Mouse (Mus musculus) left cerebral cortex, postnatal 36 days (tissue): ENCODE data around the gene Cmtm2b. TPM values are rescaled to one million over a fixed set of nuclear protein-coding genes. Genes with fewer than 3 reads are reported as not detected.

Experiments
- DNase-seq, 2 experiments: peaks; one replicate each; pipeline ENCODE4 v3.0.0; 2021 to 2022; ENCODE audit warnings: low spot score in 2 of 2, mixed read lengths in 1 of 2
- intact Hi-C: fragments of 180-260 bp; cut with DNase I; formaldehyde crosslinking; loops from one replicate; pipeline ENCODE4 v1.15.1; 2025
- total RNA-seq, 2 experiments: library from RNA; stranded (reverse); gene quantifications; 2 replicates each; pipeline ENCODE4 v1.2.3; 2021

Gene Cmtm2b
- total RNA-seq, 2 experiments from 2014 or later = not detected

GRCm38 (mm10) chr8:104340233-104341105 lies 18.4 kb downstream of the Cmtm2b start:
- intact Hi-C loops = loop anchor here (5.0 to 10.0 kb wide), 5 partner anchors 62 to 232 kb away; partner anchors contain the start of gene Cklf
- DNase-seq = peak; percentile 59 to 69

- DNase-seq = peak in 1 of 2 experiments; percentile 25
- intact Hi-C loops = loop anchor here (5.0 to 10.0 kb wide), 5 partner anchors 61 to 231 kb away; partner anchors contain the start of gene Cklf
These were observed 19.1 kb downstream of the Cmtm2b start for GRCm38 (mm10) chr8:104341106-104341561.

GRCm38 (mm10) chr8:104341678-104342077 lies 19.6 kb downstream of the Cmtm2b start:
- DNase-seq = no peak
- intact Hi-C loops = loop anchor here (2.0 to 10.0 kb wide), 6 partner anchors 61 to 231 kb away; partner anchors contain the start of gene Cklf

- intact Hi-C loops = loop anchor here (2.0 to 10.0 kb wide), 6 partner anchors 60 to 230 kb away; partner anchors contain the start of gene Cklf
- DNase-seq = no peak
These were observed 20.4 kb downstream of the Cmtm2b start for GRCm38 (mm10) chr8:104342426-104342825.

GRCm38 (mm10) chr8:104343957-104344356 lies 21.9 kb downstream of the Cmtm2b start:
- intact Hi-C loops = loop anchor here (2.0 to 10.0 kb wide), 7 partner anchors 58 to 228 kb away; partner anchors contain the start of genes Cklf and Dync1li2
- peak; percentile 82 to 85 for DNase-seq

GRCm38 (mm10) chr8:104344622-104345021 lies 22.6 kb downstream of the Cmtm2b start:
- intact Hi-C loops = loop anchor here (2.0 to 10.0 kb wide), 6 partner anchors 58 to 228 kb away; partner anchors contain the start of genes Cklf and Dync1li2

GRCm38 (mm10) chr8:104346706-104347105 lies 24.7 kb downstream of the Cmtm2b start:
- intact Hi-C loops = loop anchor here (10.0 kb wide), 1 partner anchor 168 kb away; no protein-coding TSS in a partner anchor
- no peak for DNase-seq

More at GRCm38 (mm10) chr8:104344622-104345021, 22.6 kb downstream of the Cmtm2b start:
- no peak for DNase-seq

- no peak for DNase-seq
- intact Hi-C loops = loop anchor here (10.0 kb wide), 1 partner anchor 166 kb away; no protein-coding TSS in a partner anchor
These were observed 26.9 kb downstream of the Cmtm2b start for GRCm38 (mm10) chr8:104348971-104349370.

GRCm38 (mm10) chr8:104350047-104350446 lies 28.0 kb downstream of the Cmtm2b start:
- intact Hi-C loops = no loop called here
- DNase-seq = no peak

GRCm38 (mm10) chr8:104353186-104353585 lies 31.2 kb downstream of the Cmtm2b start:
- intact Hi-C loops = no loop called here
- DNase-seq = no peak

- intact Hi-C loops = no loop called here
- no peak for DNase-seq
These were observed 32.5 kb downstream of the Cmtm2b start for GRCm38 (mm10) chr8:104354504-104354903.

- intact Hi-C loops = no loop called here
- DNase-seq = no peak
These were observed 36.6 kb downstream of the Cmtm2b start for GRCm38 (mm10) chr8:104358637-104359036.

- no peak for DNase-seq
- intact Hi-C loops = no loop called here
These were observed 37.9 kb downstream of the Cmtm2b start for GRCm38 (mm10) chr8:104359778-104360456.

GRCm38 (mm10) chr8:104365695-104366094 lies 43.7 kb downstream of the Cmtm2b start:
- intact Hi-C loops = no loop called here
- no peak for DNase-seq

GRCm38 (mm10) chr8:104367398-104367797 lies 45.4 kb downstream of the Cmtm2b start:
- DNase-seq = no peak
- intact Hi-C loops = no loop called here

- intact Hi-C loops = no loop called here
These were observed 47.6 kb downstream of the Cmtm2b start for GRCm38 (mm10) chr8:104369591-104369990.

GRCm38 (mm10) chr8:104370071-104370470 lies 48.0 kb downstream of the Cmtm2b start:
- no peak for DNase-seq
- intact Hi-C loops = no loop called here

More at GRCm38 (mm10) chr8:104369591-104369990, 47.6 kb downstream of the Cmtm2b start:
- no peak for DNase-seq

- DNase-seq = no peak
- intact Hi-C loops = no loop called here
These were observed 49.1 kb downstream of the Cmtm2b start for GRCm38 (mm10) chr8:104371121-104371520.

GRCm38 (mm10) chr8:104373779-104374178 lies 51.7 kb downstream of the Cmtm2b start:
- no peak for DNase-seq
- intact Hi-C loops = no loop called here

GRCm38 (mm10) chr8:104374269-104374668 lies 52.2 kb downstream of the Cmtm2b start:
- intact Hi-C loops = no loop called here
- no peak for DNase-seq
